Mouse (Mus musculus): Measurements from ENCODE around the gene Dnajc15. TPM values are rescaled to one million over a fixed set of nuclear protein-coding genes. Genes with fewer than 3 reads are reported as not detected.
A peak's percentile ranks its signal among the peaks of the same experiment; 100 is the strongest.

The Dnajc15 gene
- total RNA-seq, 1 experiment from 2014 or later = 21.2 TPM

- no peak for ATAC-seq (replicated peaks in 1 of 2; ENCODE audit: insufficient read depth in 1 of 2, low FRiP score in 2 of 2, low TSS enrichment in 1 of 2, low read depth in 1 of 2, poor library complexity in 2 of 2, severe bottlenecking in 2 of 2)
These were observed 4.0 kb downstream of the Dnajc15 start for GRCm38 (mm10) chr14:77870926-77871325.

- ATAC-seq (replicated peaks in 1 of 2; ENCODE audit: insufficient read depth in 1 of 2, low FRiP score in 2 of 2, low TSS enrichment in 1 of 2, low read depth in 1 of 2, poor library complexity in 2 of 2, severe bottlenecking in 2 of 2) = no peak
These were observed 7.3 kb downstream of the Dnajc15 start for GRCm38 (mm10) chr14:77867601-77868000.

GRCm38 (mm10) chr14:77864510-77864909 is 10.4 kb downstream of the Dnajc15 start:
- peak; percentile 69 to 76 for ATAC-seq (replicated peaks in 1 of 2; ENCODE audit: insufficient read depth in 1 of 2, low FRiP score in 2 of 2, low TSS enrichment in 1 of 2, low read depth in 1 of 2, poor library complexity in 2 of 2, severe bottlenecking in 2 of 2)

- peak; percentile 44 to 45; a peak in 2 of 4 replicates for ATAC-seq (replicated peaks in 1 of 2; ENCODE audit: insufficient read depth in 1 of 2, low FRiP score in 2 of 2, low TSS enrichment in 1 of 2, low read depth in 1 of 2, poor library complexity in 2 of 2, severe bottlenecking in 2 of 2)
These were observed 10.9 kb downstream of the Dnajc15 start for GRCm38 (mm10) chr14:77864051-77864450.

- no peak for ATAC-seq (replicated peaks in 1 of 2; ENCODE audit: insufficient read depth in 1 of 2, low FRiP score in 2 of 2, low TSS enrichment in 1 of 2, low read depth in 1 of 2, poor library complexity in 2 of 2, severe bottlenecking in 2 of 2)
These were observed 13.9 kb downstream of the Dnajc15 start for GRCm38 (mm10) chr14:77860841-77861560.

GRCm38 (mm10) chr14:77859894-77860293 is 15.0 kb downstream of the Dnajc15 start:
- no peak for ATAC-seq (replicated peaks in 1 of 2; ENCODE audit: insufficient read depth in 1 of 2, low FRiP score in 2 of 2, low TSS enrichment in 1 of 2, low read depth in 1 of 2, poor library complexity in 2 of 2, severe bottlenecking in 2 of 2)

- ATAC-seq (replicated peaks in 1 of 2; ENCODE audit: insufficient read depth in 1 of 2, low FRiP score in 2 of 2, low TSS enrichment in 1 of 2, low read depth in 1 of 2, poor library complexity in 2 of 2, severe bottlenecking in 2 of 2) = no peak; a peak in 1 of 4 replicates
These were observed 21.0 kb downstream of the Dnajc15 start for GRCm38 (mm10) chr14:77853951-77854350.

GRCm38 (mm10) chr14:77849852-77850251 is 25.1 kb downstream of the Dnajc15 start:
- ATAC-seq (replicated peaks in 1 of 2; ENCODE audit: insufficient read depth in 1 of 2, low FRiP score in 2 of 2, low TSS enrichment in 1 of 2, low read depth in 1 of 2, poor library complexity in 2 of 2, severe bottlenecking in 2 of 2) = no peak; a peak in 1 of 4 replicates

- ATAC-seq (replicated peaks in 1 of 2; ENCODE audit: insufficient read depth in 1 of 2, low FRiP score in 2 of 2, low TSS enrichment in 1 of 2, low read depth in 1 of 2, poor library complexity in 2 of 2, severe bottlenecking in 2 of 2) = no peak
These were observed 26.6 kb downstream of the Dnajc15 start for GRCm38 (mm10) chr14:77848349-77848748.

- ATAC-seq (replicated peaks in 1 of 2; ENCODE audit: insufficient read depth in 1 of 2, low FRiP score in 2 of 2, low TSS enrichment in 1 of 2, low read depth in 1 of 2, poor library complexity in 2 of 2, severe bottlenecking in 2 of 2) = no peak
These were observed 28.7 kb downstream of the Dnajc15 start for GRCm38 (mm10) chr14:77846206-77846605.

GRCm38 (mm10) chr14:77845479-77845878 is 29.4 kb downstream of the Dnajc15 start:
- peak; percentile 63 to 71 for ATAC-seq (replicated peaks in 1 of 2; ENCODE audit: insufficient read depth in 1 of 2, low FRiP score in 2 of 2, low TSS enrichment in 1 of 2, low read depth in 1 of 2, poor library complexity in 2 of 2, severe bottlenecking in 2 of 2)

GRCm38 (mm10) chr14:77840574-77840973 is 34.4 kb downstream of the Dnajc15 start:
- no peak for ATAC-seq (replicated peaks in 1 of 2; ENCODE audit: insufficient read depth in 1 of 2, low FRiP score in 2 of 2, low TSS enrichment in 1 of 2, low read depth in 1 of 2, poor library complexity in 2 of 2, severe bottlenecking in 2 of 2)

GRCm38 (mm10) chr14:77840078-77840477 is 34.8 kb downstream of the Dnajc15 start:
- no peak for ATAC-seq (replicated peaks in 1 of 2; ENCODE audit: insufficient read depth in 1 of 2, low FRiP score in 2 of 2, low TSS enrichment in 1 of 2, low read depth in 1 of 2, poor library complexity in 2 of 2, severe bottlenecking in 2 of 2)

GRCm38 (mm10) chr14:77836794-77837193 is 38.1 kb downstream of the Dnajc15 start:
- peak; percentile 49 to 58; a peak in 3 of 4 replicates for ATAC-seq (replicated peaks in 1 of 2; ENCODE audit: insufficient read depth in 1 of 2, low FRiP score in 2 of 2, low TSS enrichment in 1 of 2, low read depth in 1 of 2, poor library complexity in 2 of 2, severe bottlenecking in 2 of 2)

GRCm38 (mm10) chr14:77832359-77832758 is 42.6 kb downstream of the Dnajc15 start:
- ATAC-seq (replicated peaks in 1 of 2; ENCODE audit: insufficient read depth in 1 of 2, low FRiP score in 2 of 2, low TSS enrichment in 1 of 2, low read depth in 1 of 2, poor library complexity in 2 of 2, severe bottlenecking in 2 of 2) = no peak

GRCm38 (mm10) chr14:77831936-77832335 is 43.0 kb downstream of the Dnajc15 start:
- no peak for ATAC-seq (replicated peaks in 1 of 2; ENCODE audit: insufficient read depth in 1 of 2, low FRiP score in 2 of 2, low TSS enrichment in 1 of 2, low read depth in 1 of 2, poor library complexity in 2 of 2, severe bottlenecking in 2 of 2)

- ATAC-seq (replicated peaks in 1 of 2; ENCODE audit: insufficient read depth in 1 of 2, low FRiP score in 2 of 2, low TSS enrichment in 1 of 2, low read depth in 1 of 2, poor library complexity in 2 of 2, severe bottlenecking in 2 of 2) = no peak
These were observed 45.3 kb downstream of the Dnajc15 start for GRCm38 (mm10) chr14:77829673-77830072.

GRCm38 (mm10) chr14:77825891-77826290 is 49.0 kb downstream of the Dnajc15 start:
- ATAC-seq (replicated peaks in 1 of 2; ENCODE audit: insufficient read depth in 1 of 2, low FRiP score in 2 of 2, low TSS enrichment in 1 of 2, low read depth in 1 of 2, poor library complexity in 2 of 2, severe bottlenecking in 2 of 2) = no peak

GRCm38 (mm10) chr14:77825121-77825520 is 49.8 kb downstream of the Dnajc15 start:
- ATAC-seq (replicated peaks in 1 of 2; ENCODE audit: insufficient read depth in 1 of 2, low FRiP score in 2 of 2, low TSS enrichment in 1 of 2, low read depth in 1 of 2, poor library complexity in 2 of 2, severe bottlenecking in 2 of 2) = peak; percentile 12 to 72; a peak in 1 of 4 replicates
